Mouse (Mus musculus): ENCODE data around the gene Psmd9.

The Psmd9 gene

DNA sequence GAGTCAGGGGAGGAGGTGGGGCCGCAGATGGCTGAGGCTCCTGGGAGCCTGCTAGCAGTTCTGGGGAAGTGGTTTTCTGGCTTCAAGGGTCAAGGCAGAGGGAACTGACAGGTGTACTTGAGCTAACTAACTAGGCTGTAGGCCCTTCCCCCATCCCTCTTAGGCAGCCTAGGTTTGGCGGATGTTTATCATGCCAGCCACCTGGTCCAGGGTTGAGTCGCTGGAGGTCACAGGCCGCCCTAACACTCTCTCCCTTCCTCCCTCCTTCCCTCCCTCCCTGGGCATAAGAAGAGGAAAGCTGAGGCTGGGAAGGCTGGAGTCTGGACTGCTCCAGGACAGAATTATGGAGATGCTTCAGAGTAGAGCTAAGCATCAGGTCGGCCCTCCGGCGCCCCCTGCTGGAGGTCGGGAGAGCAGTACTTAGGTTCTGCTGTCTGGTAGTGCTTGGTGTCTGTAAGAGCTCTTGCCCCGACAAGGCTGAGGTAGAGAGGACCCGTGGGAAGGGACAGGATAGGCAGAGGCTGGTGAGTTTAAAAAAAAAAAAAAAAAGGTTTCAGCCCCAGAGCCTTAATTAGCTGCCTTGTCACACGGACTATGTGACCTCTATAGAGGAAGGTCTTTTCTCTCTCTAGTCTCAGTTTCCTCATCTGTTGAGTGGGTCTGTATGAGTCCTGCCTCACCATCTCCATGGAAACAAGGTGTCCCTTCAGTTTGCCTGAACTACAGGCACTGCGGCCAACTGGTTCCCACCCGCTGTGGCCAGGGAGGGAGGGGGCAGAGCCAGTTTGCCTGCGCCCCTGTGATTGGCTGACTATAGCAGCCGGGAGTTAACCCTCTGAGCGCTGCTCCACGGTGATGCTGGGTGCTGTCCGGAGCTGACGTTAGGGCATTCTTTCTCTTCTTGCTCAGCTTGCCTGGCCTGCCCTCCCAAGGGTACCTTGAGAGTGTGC lies 19.5 kb upstream of the Psmd9 start:
- DNase-seq (ENCODE audit: low read depth, low spot score), result no peak

DNA sequence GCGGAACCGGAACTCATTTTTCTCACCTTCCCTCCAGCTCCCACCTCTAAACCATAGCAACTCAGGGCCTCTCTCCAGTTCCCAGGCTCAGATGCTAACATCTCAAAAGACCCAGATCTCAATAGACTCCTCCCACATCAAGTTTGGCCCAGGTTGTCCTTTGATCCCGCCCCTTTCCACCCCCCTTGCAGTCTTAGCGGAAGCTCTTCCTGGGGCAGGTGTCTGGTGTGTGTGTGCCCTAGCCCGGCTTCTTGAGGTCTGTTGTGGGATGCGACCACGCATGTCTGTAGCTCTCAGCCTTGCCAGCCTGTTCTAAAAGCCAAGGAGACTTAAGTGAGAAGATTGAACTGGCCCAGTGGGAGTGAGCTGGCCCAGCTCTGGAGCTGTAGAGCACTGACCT lies 18.6 kb upstream of the Psmd9 start:
- DNase-seq (ENCODE audit: low read depth, low spot score), result no peak

DNA sequence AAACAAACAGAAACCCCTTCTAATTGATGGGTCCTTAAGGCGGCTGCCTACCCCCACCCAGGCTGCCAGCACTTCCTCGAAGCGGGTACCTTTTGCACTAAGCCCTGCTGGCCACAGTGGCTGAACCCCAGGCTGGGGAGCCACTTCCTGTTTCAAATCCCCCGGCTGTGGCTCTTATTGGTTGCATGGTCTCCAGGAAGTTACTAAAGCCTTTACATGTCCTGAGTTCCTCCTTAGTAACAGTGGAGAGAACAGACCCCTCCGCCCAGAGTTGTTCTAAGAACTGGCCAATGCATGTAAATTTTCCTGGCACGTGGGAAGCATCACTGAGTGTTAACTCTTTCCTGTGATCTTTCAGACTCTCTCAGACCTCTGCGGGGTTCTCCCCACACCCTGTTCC lies 18.1 kb upstream of the Psmd9 start:
- no peak for DNase-seq (ENCODE audit: low read depth, low spot score)

DNA sequence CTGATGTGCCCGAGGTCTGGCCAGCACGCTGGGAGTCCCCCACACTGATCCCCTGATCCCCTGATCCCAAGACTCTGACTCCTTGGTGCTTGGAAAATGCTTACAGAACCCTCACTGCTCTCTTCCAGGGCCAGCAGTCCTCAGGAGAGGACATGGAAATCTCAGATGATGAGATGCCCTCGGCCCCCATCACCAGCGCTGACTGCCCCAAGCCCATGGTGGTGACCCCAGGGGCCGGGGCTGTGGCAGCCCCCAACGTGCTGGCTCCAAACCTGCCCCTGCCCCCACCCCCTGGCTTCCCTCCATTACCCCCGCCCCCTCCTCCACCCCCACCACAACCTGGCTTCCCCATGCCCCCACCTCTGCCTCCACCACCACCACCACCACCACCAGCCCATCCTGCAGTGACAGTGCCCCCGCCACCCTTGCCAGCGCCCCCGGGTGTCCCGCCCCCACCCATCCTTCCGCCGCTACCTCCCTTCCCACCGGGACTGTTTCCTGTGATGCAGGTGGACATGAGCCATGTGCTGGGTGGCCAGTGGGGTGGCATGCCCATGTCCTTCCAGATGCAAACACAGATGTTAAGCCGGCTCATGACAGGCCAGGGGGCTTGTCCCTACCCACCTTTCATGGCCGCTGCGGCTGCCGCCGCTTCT lies 17.4 kb upstream of the Psmd9 start:
- no peak for DNase-seq (ENCODE audit: low read depth, low spot score)

DNA sequence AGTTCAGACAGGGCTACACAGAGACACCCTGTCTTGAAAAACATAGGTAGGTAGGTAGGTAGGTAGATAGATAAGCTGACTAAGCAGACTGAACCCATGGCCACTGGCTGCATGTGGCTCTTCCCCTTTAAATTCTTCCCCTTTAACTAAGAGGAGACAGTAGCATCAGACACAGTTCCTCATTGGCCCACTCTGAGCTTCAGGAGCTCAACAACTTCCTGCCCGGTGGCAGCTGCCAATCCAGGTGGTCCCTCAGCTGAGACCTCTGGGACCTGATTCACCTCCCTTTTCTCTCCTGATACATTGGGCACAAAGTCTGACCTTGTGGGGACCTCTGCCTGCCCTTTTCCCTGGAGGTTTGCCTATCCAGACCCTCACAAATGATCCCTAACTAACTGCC lies 16.3 kb upstream of the Psmd9 start:
- DNase-seq (ENCODE audit: low read depth, low spot score), result no peak

GRCm38 (mm10) chr5:123155425-123155824 lies 13.8 kb upstream of the Psmd9 start:
- no peak for DNase-seq (ENCODE audit: low read depth, low spot score)

DNA sequence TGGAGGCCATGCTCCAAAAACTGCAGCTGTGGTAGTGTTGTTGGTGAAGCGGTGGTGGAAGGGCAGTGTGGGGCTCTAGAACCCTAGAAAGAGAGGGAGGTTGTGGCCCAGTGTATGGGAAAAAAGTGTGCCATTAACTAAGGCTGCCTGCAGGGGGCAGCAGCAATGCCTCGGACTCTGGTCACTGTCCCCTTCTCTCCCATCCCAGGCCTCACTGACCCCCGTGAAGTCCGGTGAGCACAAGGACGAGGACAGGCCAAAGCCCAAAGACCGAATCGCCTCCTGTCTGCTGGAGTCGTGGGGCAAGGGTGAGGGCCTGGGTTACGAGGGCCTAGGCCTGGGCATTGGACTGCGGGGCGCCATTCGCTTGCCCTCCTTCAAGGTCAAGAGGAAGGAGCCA lies 12.4 kb upstream of the Psmd9 start:
- DNase-seq (ENCODE audit: low read depth, low spot score), result no peak

DNA sequence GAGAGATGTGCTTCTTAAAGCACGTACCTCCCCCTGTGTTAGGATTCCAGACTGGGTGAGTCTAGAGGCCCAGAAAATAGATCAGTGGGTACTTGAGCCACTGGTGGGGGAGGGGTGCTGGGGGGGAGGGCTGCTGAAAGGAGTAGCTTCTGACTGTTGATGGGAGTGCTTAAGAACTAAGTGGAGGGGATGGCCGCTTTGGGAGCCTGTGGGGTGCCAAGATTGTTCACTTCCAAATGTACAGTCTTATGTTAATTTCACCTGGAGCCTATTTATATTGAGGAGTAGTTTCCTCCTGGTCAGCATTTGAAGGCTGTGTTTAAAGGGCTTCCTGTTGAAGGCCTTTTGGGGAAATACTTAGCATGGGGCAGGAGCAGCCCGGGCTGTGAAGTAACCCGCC lies 11.2 kb upstream of the Psmd9 start:
- no peak for DNase-seq (ENCODE audit: low read depth, low spot score)

- DNase-seq (ENCODE audit: low read depth, low spot score), result no peak
These were observed 9.8 kb upstream of the Psmd9 start for GRCm38 (mm10) chr5:123159446-123159845.

DNA sequence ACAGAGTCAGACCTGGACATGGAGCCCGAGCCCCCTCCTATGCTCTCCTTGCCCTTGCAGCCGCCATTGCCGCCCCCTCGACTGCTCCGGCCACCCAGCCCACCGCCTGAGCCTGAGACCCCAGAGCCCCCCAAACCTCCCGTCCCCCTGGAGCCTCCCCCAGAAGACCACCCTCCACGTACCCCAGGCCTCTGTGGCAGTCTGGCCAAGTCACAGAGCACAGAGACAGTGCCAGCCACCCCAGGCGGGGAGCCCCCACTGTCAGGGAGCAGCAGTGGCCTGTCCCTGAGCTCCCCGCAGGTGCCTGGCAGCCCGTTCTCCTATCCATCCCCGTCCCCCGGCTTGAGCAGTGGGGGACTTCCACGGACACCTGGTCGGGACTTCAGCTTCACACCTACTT lies 9.3 kb upstream of the Psmd9 start:
- DNase-seq (ENCODE audit: low read depth, low spot score), result no peak

- no peak for DNase-seq (ENCODE audit: low read depth, low spot score)
These were observed 8.9 kb upstream of the Psmd9 start for GRCm38 (mm10) chr5:123160341-123160740.

GRCm38 (mm10) chr5:123162942-123163341 lies 6.3 kb upstream of the Psmd9 start:
- no peak for DNase-seq (ENCODE audit: low read depth, low spot score)

DNA sequence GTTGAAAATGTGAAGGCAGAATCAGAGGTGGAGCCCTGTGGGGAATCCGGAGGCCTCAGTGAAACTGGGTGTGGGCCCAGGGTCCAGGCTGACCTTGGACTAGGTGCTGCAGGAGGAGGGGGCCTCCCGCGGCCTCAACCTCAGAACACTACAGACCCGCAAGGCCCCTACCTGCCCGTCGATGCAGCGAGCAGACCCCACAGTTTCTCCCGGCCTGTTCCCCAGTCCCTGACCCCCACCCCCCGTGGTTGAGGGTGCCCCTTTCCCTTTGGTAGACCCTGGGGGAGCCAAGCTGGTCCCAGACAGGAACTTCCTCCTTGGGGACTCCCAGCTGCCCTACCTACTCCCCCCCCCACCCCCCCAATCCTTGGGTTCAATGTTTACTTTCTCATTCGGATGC lies 2.8 kb upstream of the Psmd9 start:
- no peak for DNase-seq (ENCODE audit: low read depth, low spot score)

DNA sequence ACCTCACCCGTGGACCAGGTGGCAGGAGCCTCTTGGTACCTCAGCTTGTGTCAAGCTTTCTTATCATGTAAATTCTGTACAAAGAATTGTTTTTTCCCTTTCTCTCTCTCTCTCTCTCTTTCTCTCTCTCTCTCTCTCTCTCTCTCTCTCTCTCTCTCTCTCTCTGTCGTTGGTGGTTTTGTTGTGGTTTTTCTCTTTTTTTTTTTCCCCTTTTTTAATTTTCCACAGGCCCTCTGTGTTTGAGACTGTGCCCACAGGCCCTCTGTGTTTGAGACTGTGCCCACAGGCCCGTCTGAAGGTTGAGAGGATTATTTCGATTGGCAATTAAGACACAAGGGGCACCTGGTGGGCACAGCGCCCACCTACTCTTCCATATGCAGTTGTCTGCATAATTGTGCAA lies 1.6 kb upstream of the Psmd9 start:
- DNase-seq (ENCODE audit: low read depth, low spot score), result no peak

- DNase-seq (ENCODE audit: low read depth, low spot score), result no peak
These were observed 1.2 kb downstream of the Psmd9 start for GRCm38 (mm10) chr5:123170365-123170764.

DNA sequence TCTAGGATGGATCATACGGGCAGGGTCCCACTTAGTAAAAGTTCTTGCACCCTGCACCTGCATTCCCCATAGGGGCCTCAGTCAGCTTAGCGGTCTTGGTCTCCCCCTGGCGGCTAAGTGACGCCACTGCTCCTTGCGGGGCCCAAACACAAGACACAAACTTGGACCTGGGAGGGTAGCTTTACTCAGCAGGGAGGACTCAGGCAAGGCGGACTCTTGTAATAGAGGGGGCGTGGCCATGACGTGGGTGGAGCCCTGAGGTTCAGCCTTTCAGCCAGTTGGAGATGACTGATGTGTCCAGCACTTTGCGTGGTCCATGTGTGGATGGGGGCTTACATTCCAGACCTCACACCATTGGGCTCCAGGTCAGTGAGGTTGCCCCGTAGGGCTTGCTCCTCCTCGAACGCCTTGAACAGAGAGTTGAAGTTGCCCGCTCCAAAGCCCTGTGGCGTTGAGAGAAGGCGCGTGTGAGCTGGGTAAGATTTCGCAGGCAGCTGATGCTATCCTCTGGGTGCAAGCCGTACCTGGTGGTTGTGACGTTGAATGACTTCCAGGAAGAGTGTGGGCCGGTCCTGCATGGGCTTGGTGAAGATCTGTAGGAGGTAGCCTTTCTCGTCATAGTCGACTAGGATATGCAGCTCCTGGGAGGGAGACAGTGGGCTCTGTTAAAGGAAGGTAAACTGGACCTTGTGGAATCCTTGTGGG lies 2.6 kb downstream of the Psmd9 start:
- peak; percentile 40 for DNase-seq (ENCODE audit: low read depth, low spot score)

DNA sequence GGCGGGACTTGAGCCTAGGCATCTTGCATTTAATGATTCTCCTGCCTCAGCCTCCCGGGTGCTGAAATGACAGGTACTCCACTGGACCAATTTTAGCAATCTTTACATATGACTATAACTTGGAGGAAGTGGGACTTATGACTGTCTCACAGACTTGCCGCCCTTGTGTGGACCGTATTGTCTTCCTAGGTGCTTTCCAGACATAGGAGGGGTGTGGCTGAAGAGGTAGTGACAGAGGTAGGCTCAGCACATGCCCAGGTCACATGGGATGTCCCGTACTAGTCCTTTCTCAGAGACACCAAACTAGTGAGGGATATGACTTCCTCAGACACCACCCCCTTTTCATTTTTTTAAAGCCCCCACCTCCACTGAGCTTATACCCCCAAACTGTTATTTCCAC lies 9.6 kb downstream of the Psmd9 start:
- no peak for DNase-seq (ENCODE audit: low read depth, low spot score)

DNA sequence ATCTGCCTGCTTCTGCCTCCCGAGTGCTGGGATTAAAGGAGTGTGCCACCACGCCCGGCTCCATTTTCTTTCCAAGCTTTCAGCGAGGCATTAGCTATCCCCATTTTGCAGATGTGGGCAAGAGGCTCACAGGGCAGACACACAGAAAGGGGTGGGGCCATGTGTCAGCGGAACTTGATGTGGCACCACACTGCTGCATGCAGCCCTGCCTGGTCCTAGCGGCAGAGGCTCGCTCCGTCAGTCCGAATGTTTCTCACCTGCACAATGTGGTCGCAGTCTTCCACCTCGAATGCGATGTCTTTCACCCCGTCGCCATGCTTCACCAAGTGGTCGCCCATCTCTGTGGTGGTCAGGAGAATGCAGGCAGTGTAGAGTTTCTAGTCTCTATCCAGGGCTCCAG lies 11.2 kb downstream of the Psmd9 start:
- no peak for DNase-seq (ENCODE audit: low read depth, low spot score)

DNA sequence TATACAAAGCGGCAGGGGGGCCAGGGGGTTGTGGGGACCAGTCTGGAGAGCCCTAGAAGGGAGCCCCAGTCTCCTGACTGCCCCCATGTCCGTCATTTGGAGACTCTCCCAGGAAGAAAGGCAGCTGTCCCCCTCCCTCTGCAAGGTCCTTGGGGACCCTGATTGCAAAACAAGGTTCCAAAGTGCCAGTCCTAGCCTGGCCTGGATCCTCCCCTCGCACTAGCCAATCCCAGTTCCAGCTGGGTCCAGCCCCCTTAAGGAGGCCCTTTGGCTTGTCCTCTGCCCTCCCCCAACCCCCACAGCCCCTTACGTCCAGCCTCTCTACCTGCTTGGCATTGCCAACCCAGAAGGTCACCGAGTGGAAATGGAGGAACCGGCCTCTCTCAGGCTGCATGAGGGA lies 12.3 kb downstream of the Psmd9 start:
- no peak for DNase-seq (ENCODE audit: low read depth, low spot score)

DNA sequence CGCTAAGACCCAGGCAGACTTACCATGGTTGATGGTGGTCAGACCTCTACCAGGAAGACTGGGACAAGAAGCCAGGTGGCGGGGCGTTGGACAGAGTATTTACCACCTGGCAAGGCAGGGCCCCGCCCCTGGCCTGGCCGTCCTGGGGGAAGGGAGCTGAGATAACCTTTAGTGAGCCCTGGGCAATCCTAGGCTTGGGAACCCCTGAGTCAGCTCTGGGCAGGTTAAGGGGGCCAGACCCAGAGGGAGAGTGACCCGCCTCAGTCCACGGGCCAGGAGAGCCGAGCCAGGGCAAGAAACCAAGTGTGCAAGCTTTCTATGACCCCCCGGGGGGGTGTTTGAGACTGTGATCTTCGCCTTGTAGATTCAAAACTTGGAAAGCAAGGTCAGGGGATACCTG lies 13.4 kb downstream of the Psmd9 start, which contains the start of gene Hpd:
Gene Hpd, minus strand, starts transcription at position 77 of the 400 bp plus-strand sequence.
- DNase-seq (ENCODE audit: low read depth, low spot score), result no peak

DNA sequence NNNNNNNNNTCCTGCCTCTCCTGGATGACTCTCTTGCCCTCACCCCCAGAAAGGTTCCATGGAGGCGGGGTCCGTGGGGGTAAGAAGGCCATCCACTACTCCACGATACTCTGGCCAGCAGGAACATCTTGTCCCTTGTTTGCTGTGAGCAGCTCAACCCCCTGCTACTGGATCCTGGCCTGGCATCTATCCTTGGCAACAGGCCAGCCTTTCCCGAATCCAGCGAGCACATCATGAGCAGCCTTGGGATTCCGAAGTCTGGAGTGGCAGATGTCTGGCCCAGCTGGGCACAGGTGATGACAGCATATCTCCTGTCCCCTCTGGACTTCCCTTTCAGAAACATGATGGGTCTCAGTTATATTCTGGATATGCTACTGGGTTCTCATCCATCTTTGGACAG lies 16.8 kb downstream of the Psmd9 start:
- DNase-seq (ENCODE audit: low read depth, low spot score), result no peak

DNA sequence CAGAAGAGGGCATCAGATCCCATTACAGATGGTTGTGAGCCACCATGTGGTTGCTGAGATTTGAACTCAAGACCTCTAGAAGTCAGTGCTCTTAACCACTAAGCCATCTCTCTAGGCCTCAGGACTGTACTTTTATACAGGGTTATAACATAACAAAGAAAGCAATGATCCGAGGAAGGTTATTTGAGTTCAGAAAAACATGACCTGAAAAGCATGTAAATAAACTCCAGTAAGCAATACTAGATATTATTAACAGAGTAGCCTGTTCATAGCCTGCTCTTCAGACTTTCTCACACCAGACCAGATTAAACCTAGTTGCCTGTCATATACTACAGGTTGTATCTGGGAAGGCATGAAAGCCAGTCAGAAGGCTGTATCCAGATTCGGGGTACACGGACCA lies 18.1 kb downstream of the Psmd9 start:
- no peak for DNase-seq (ENCODE audit: low read depth, low spot score)
